Mouse (Mus musculus) hindbrain, embryonic 14.5 days (tissue): ENCODE measurements around the gene Sestd1. TPM values are rescaled to one million over a fixed set of nuclear protein-coding genes. Genes with fewer than 3 reads are reported as not detected.

Source experiments
- ATAC-seq: fragments of 200-750 bp; cut with Nextera tagmentation; 2 replicates; pipeline ENCODE4 v1.8.0; 2017; ENCODE audit warnings: moderate number of reproducible peaks, mild to moderate bottlenecking, moderate TSS enrichment, moderate library complexity; ENCODE audit not compliant: low FRiP score
- DNase-seq: peaks from one replicate; pipeline ENCODE4 v3.0.0-alpha.2; 2015; ENCODE audit warnings: low spot score
- H3K27ac ChIP-seq: fragments of 300-500 bp; sonication (generic); 2 replicates; pipeline ENCODE4 v1.5.1; 2014; ENCODE audit warnings: mild to moderate bottlenecking, moderate library complexity
- H3K27me3 ChIP-seq: fragments of 300-500 bp; sonication (generic); 2 replicates; pipeline ENCODE4 v1.6.1; 2014; ENCODE audit warnings: mild to moderate bottlenecking, low read length, mixed read lengths; ENCODE audit not compliant: control insufficient read depth, insufficient read depth
- H3K36me3 ChIP-seq: fragments of 300-500 bp; sonication (generic); replicated peaks from 2 replicates; pipeline ENCODE4 v1.6.1; 2014; ENCODE audit not compliant: control insufficient read depth, insufficient read depth
- H3K4me1 ChIP-seq: fragments of 300-500 bp; sonication (generic); replicated peaks from 2 replicates; pipeline ENCODE4 v1.6.1; 2014; ENCODE audit warnings: antibody characterized with exemption, low read length, mixed read lengths; ENCODE audit not compliant: control insufficient read depth, insufficient read depth
- H3K4me2 ChIP-seq: fragments of 300-500 bp; sonication (generic); replicated peaks from 2 replicates; pipeline ENCODE4 v1.6.1; 2014; ENCODE audit warnings: mild to moderate bottlenecking, moderate library complexity
- H3K4me3 ChIP-seq: fragments of 300-500 bp; sonication (generic); replicated peaks from 2 replicates; pipeline ENCODE4 v1.5.1; 2014; ENCODE audit warnings: mild to moderate bottlenecking, low read length
- H3K9ac ChIP-seq: fragments of 300-500 bp; sonication (generic); 2 replicates; pipeline ENCODE4 v1.6.1; 2014
- H3K9me3 ChIP-seq: fragments of 300-500 bp; sonication (generic); 2 replicates; pipeline ENCODE4 v1.6.1; 2016; ENCODE audit warnings: low read length; ENCODE audit not compliant: control insufficient read depth
- WGBS: fragments of 180-500 bp; shearing (Covaris S2); extraction: QIAGEN DNeasy Blood & Tissue Kit; methylation state at CpG from one replicate; pipeline ENCODE4 v1.1.7; 2014; 5-methylcytosine and 5-hydroxymethylcytosine counted together
- polyA plus RNA-seq: library from polyadenylated mRNA; unstranded; fragments of >200 nt; fragmentation: Nextera tagmentation; extraction: Ambion mirVana; gene quantifications from 2 replicates; pipeline ENCODE4 v1.2.1, GENCODE M21; 2014

Sestd1 gene
- polyA plus RNA-seq, 1 experiment from 2014 or later, result 51.7 TPM

DNA sequence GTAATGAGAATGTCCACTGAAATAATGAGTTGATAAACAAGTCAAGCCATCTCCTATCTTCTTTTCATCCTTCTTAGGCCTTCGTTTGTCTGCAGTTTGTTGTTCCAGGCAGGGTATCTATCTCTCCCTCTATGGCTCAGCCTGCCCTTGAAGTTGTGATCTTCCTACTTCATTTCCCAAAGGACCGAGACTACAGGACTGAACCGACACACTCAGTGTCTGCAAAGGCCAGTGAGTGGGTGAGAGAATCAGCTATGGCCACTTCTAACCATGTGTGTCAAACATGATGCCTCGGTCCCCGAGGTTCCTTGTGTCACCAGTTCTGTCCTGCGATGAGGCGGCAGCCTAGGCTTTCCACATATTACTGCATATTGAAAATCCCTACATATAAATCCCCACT, 90.7 kb downstream of the Sestd1 start:
- H3K4me2 ChIP-seq, result no peak overlapping the region
- no peak overlapping the region for H3K4me3 ChIP-seq
- H3K9me3 ChIP-seq, result no peaks in the 10 kb centered on the region
- no peak for DNase-seq
- WGBS, result 93% methylated on average over 7 of the region's 7 CpGs
- no peaks in the 10 kb centered on the region for H3K27me3 ChIP-seq
- no peak for ATAC-seq
- H3K27ac ChIP-seq, result no peak overlapping the region
- peaks cover 82% of the 10 kb centered on the region for H3K36me3 ChIP-seq
- H3K4me1 ChIP-seq, result no peaks in the 10 kb centered on the region
- H3K9ac ChIP-seq, result no peak overlapping the region

DNA sequence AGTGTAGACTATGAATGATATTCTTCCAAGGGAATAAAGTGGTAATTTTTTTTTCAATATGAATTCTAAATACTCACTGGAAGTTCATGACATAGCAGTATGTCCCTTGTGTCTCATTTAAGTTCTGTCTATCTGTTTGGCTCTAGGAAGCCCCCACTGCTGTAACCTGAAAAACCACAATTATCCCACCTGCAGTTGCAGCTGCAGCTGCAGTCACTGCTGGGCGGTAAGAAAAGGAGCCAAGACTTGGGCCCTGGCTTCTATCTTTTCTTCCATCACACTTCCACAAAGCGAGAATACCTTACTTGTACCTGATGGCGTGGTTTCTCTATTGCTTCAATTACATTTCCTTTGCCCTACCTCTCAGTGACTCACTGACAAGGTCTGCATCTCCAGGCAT, 92.9 kb downstream of the Sestd1 start:
- H3K36me3 ChIP-seq, result peaks cover 69% of the 10 kb centered on the region
- no peak overlapping the region for H3K4me2 ChIP-seq
- DNase-seq (no peak), ATAC-seq (no peak)
- no peaks in the 10 kb centered on the region for H3K9me3 ChIP-seq
- WGBS, result 96% methylated on average over 3 of the region's 3 CpGs
- no peak overlapping the region for H3K9ac ChIP-seq
- H3K4me1 ChIP-seq, result no peaks in the 10 kb centered on the region
- H3K4me3 ChIP-seq, result no peak overlapping the region
- no peak overlapping the region for H3K27ac ChIP-seq
- H3K27me3 ChIP-seq, result no peaks in the 10 kb centered on the region

DNA sequence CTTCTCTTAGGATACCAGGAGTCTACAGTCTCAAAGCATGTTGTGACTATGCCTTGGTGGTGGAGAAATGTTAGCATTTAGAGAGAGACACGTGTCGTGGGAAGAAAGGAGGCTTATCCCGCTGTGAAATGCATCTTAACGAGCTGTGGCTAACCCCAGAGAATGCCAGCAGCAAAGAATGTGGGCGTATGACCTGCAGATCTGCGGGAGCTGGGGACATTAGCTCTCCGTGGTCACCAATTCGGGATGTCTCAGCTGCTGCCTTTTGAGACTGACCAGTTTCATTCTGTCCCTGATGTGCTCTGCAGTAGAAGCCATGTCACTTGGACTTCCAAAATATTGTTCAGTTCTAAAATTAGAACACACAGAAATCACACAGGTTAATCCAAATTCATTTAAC, 93.5 kb downstream of the Sestd1 start:
- ATAC-seq (no peak), DNase-seq (no peak)
- 70% methylated on average over 8 of the region's 8 CpGs for WGBS
- Histone ChIP-seq H3K4me2 (no peak overlapping the region), H3K36me3 (peaks cover 63% of the 10 kb centered on the region), H3K9me3 (no peaks in the 10 kb centered on the region), H3K4me1 (no peaks in the 10 kb centered on the region), H3K27me3 (no peaks in the 10 kb centered on the region), H3K4me3 (no peak overlapping the region), H3K9ac (no peak overlapping the region), H3K27ac (no peak overlapping the region)

DNA sequence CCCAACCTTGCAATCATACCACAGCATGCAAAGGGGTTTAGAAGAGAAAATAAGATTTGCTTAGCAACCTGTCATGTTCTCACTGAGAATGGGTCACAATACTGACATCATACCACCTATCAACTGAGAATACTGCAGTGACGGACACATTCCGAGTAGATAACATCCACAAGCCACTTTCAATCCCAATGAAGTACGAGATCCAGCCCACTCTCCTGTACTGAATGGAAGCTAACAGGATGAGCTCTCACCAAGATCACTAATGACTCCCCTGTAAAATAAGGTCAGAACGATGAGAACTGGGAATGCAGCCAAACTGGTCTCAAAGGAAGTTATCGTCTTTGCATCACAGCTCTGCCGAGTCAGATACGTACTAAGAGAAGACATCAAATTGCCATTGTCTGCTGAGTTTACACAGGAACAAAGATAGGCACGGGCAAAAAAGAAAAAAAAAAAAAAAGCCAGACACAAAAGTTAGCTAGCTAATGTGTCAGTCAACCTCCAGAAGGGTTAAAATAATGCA, 96.3 kb downstream of the Sestd1 start:
- H3K4me1 ChIP-seq, result no peaks in the 10 kb centered on the region
- peak overlapping the region; percentile 38; the same call in 1 of the 2 replicates for H3K27ac ChIP-seq
- DNase-seq (no peak), ATAC-seq (no peak)
- no peaks in the 10 kb centered on the region for H3K9me3 ChIP-seq
- no peak overlapping the region for H3K4me3 ChIP-seq
- no peak overlapping the region for H3K4me2 ChIP-seq
- 61% methylated on average over 8 of the region's 8 CpGs for WGBS
- no peaks in the 10 kb centered on the region for H3K27me3 ChIP-seq
- H3K9ac ChIP-seq, result no peak overlapping the region
- H3K36me3 ChIP-seq, result peaks cover 38% of the 10 kb centered on the region

DNA sequence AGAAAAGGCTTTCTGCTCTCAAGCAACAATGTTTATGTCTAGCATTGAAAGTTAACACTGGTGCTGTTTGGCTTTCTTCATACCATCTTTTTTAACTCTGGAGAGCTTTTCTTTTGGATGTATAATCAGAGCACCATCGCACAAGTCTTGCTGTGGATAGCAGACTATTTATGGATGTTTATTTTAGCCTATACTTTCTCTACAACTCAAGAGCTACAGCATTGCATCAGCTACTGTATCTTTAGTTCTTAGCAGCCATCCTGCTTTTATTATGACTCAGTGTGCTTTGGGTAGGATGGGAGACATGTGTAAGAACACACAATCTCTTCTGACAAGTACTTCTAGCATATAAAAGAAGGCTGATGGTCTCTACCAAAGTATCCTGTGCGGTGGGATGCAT, 96.7 kb downstream of the Sestd1 start:
- DNase-seq (no peak), ATAC-seq (no peak)
- no peaks in the 10 kb centered on the region for H3K9me3 ChIP-seq
- H3K9ac ChIP-seq, result no peak overlapping the region
- peaks cover 34% of the 10 kb centered on the region for H3K36me3 ChIP-seq
- H3K27me3 ChIP-seq, result no peaks in the 10 kb centered on the region
- no peak overlapping the region for H3K4me2 ChIP-seq
- no peaks in the 10 kb centered on the region for H3K4me1 ChIP-seq
- no peak overlapping the region for H3K4me3 ChIP-seq
- 100% methylated on average over 2 of the region's 2 CpGs for WGBS
- peak overlapping the region; percentile 9; the same call in 1 of the 2 replicates for H3K27ac ChIP-seq

DNA sequence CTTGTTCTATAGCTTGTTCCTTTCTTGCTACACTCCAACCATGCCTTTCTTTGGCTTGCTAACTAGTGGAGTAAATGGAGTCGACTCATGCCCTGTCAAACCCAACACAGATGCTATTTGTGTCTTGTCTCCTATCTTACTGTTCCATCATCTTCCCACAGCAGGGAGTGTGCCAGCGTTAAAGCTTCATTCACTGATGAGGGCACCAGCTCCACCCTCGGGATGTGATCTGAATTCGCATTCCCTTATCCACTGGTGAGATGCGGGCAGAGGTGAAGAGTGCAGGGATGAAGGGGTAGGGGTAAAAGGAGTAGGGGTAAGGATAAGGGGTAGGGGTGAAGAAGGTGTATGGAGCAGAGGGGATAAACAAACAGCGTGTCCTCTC, 97.4 kb downstream of the Sestd1 start:
- peaks cover 28% of the 10 kb centered on the region for H3K36me3 ChIP-seq
- H3K9ac ChIP-seq, result no peak overlapping the region
- H3K27ac ChIP-seq, result no peak overlapping the region
- DNase-seq (no peak), ATAC-seq (no peak)
- H3K4me1 ChIP-seq, result no peaks in the 10 kb centered on the region
- H3K9me3 ChIP-seq, result no peaks in the 10 kb centered on the region
- H3K4me2 ChIP-seq, result no peak overlapping the region
- WGBS, result 76% methylated on average over 6 of the region's 6 CpGs
- H3K27me3 ChIP-seq, result no peaks in the 10 kb centered on the region
- H3K4me3 ChIP-seq, result no peak overlapping the region

DNA sequence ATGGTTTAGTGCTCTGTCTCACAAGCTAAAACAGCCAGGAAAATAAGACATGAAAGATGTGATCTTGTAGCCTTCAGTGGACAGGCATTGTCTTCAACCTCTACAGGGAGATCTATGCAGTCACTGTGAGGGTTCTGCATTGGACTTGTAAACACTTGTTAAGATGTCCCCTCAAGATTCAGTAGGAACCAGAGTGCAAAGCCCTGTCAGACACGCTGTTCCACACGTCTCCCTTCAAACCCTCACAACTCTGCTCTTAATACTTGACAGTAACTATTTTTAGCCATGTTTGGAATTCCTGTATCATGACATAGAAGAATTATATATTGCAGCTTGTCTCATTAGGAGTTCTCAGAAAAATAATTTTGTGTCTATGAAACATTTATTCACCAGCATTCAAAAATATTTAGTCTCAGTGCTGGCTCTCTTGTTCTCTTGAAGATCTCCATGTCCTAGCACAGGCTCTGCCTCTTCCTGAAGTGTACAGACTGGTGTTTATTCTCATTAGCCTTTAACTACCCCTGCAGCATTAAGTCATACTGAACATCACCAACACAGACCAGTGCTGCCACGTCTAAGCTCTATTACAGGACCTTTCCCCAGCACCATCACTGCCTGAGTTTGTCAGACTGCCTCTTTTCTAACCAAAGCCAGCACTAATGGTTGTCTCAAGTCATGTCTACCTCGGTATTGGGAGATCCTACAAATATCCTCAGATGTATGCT, 98.0 kb downstream of the Sestd1 start:
- no peak for ATAC-seq

DNA sequence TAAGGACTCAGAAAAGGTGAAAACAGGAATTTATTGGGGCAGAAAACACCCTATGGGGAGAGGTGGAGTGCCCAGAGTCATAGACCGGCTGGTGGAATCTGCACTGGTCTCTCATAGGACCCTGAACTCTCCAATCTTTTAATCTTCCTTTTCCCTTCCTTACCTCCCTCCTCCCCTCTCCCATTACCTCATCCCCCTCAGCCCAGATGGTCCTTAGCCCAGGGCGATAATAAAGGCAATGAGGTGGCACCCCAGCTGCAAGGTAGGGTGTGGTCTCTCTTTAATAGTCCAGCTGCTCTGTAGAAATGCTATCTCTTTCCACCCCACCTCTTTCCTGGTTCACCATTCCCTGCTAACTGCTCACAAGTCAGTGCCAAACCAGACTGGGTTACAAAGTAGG, 102.9 kb downstream of the Sestd1 start:
- Histone ChIP-seq H3K27me3 (no peaks in the 10 kb centered on the region), H3K4me3 (no peak overlapping the region), H3K36me3 (no peaks in the 10 kb centered on the region), H3K27ac (no peak overlapping the region), H3K4me2 (no peak overlapping the region), H3K9ac (no peak overlapping the region), H3K9me3 (no peaks in the 10 kb centered on the region), H3K4me1 (0 out of 2 replicates have a peak, but pooled peaks cover 4% of the 10 kb centered on the region)
- ATAC-seq (no peak), DNase-seq (no peak)
- 74% methylated on average over 2 of the region's 2 CpGs for WGBS

More for the DNA sequence above, 98.0 kb downstream of the Sestd1 start:
- no peak for DNase-seq
- no peak overlapping the region for H3K9ac ChIP-seq
- no peaks in the 10 kb centered on the region for H3K9me3 ChIP-seq
- WGBS, result 88% methylated on average over 4 of the region's 4 CpGs
- no peaks in the 10 kb centered on the region for H3K27me3 ChIP-seq
- no peak overlapping the region for H3K27ac ChIP-seq
- no peak overlapping the region for H3K4me3 ChIP-seq
- H3K4me2 ChIP-seq, result no peak overlapping the region
- no peaks in the 10 kb centered on the region for H3K4me1 ChIP-seq
- peaks cover 23% of the 10 kb centered on the region for H3K36me3 ChIP-seq

DNA sequence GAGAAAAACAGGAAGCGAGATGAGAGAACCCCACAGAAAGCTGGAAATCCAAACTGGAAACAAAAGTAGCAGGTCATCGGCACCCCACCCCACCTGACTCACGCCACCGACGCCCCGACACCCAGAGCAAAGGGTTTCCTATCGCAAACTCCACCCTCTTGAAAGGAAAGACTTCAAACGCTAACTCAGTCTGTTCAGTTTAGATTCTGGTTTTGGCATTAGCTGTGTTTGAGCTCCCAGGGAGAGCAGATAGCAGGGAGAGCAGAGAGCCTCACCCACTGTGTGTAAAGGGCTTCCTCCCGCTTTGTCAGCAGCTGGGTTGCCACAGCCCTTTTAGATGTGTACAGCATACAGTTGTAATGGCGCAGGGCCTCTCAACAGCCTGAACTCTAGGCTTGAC, 104.0 kb downstream of the Sestd1 start:
- Histone ChIP-seq H3K27ac (no peak overlapping the region), H3K27me3 (no peaks in the 10 kb centered on the region), H3K9me3 (no peaks in the 10 kb centered on the region), H3K9ac (no peak overlapping the region), H3K4me1 (peaks cover 10% of the 10 kb centered on the region), H3K4me3 (no peak overlapping the region), H3K4me2 (no peak overlapping the region), H3K36me3 (no peaks in the 10 kb centered on the region)
- no peak for DNase-seq
- 75% methylated on average over 10 of the region's 10 CpGs for WGBS
- ATAC-seq, result no peak
